Mouse (Mus musculus): Measurements from ENCODE around the gene Tial1. TPM values are rescaled to one million over a fixed set of nuclear protein-coding genes. Genes with fewer than 3 reads are reported as not detected.

The Tial1 gene
- polyA plus RNA-seq, 1 experiment from 2014 or later: 38.4 TPM

DNA sequence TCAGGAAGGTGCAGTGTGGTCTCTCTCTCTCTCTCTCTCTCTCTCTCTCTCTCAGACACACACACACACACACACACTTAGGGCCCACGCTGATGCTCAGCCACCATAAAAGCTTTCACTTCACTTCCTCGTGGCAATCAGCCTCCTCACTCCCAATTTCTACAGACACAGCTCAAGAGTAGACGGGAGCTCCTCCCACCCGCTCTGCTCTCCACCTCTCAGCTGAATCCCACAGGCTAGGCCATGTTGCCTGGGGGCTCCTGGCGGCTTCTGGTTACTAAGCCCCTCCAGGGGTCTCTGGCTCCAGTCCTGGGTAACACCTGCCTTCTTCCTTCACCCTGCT, 68.6 kb downstream of the Tial1 start:
- peaks cover 14% of the 10 kb centered on the region for H3K4me1 ChIP-seq (ENCODE audit: control insufficient read depth, insufficient read depth, low read length)
- WGBS: 33% methylated on average over 5 of the region's 5 CpGs
- H3K27me3 ChIP-seq (replicated peaks; ENCODE audit: control insufficient read depth, insufficient read depth, low read length): no peaks in the 10 kb centered on the region
- no peak overlapping the region for H3K4me2 ChIP-seq (ENCODE audit: low read depth, low read length)
- no peak overlapping the region for H3K27ac ChIP-seq (replicated peaks; ENCODE audit: low read depth, low read length)
- DNase-seq (ENCODE audit: low spot score) (no peak), ATAC-seq (ENCODE audit: low read depth) (no peak)
- H3K9me3 ChIP-seq (ENCODE audit: control insufficient read depth, low read length): no peaks in the 10 kb centered on the region
- H3K36me3 ChIP-seq (ENCODE audit: control insufficient read depth, insufficient read depth, low read length): no peaks in the 10 kb centered on the region
- no peak overlapping the region for H3K4me3 ChIP-seq (ENCODE audit: low read depth, low read length)
- no peak overlapping the region for H3K9ac ChIP-seq (ENCODE audit: low read depth, low read length)

DNA sequence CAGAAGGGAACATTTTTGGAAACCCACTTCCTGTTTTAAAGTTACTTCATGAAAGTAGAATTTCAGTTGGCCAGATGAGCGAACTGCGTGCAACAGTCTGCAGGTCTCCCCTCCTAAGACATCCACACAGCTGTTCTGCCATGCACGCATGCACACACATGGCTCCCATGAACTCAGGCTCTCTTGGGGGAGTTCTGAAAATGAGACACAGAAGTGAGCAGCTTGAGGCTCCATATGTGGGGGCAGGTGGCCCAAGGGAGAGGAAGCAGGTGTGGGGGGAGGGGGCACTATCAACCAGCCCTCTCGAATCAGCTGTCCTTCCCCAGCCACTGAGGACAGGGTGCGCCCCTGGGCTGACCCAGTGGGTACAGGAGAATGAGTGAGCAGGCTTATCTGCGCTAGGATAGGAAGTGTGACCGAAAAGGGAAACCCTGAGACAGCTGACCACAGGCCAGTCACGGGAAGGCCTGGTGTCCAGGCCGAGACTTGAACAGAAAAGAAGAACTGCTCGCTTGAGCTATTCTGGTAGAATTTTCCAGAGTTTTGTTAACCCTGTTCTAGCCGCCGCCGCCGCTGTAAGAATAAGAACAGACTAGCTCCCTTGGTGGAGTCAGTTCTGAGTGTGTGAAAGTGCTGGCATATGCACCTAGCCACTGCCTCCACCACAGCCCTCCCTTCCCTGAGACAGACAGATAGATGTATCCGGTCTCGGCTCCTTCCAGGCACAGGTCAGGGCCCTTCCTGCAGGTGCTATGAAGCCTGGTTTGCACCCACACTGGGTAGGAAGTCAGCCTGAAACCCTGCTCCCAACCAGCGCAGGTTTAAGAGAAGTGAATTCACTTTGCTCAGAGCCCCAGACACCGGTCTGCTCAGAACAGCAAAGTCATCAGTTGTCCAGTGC, 69.2 kb downstream of the Tial1 start:
- Histone ChIP-seq H3K4me3 (ENCODE audit: low read depth, low read length) (no peak overlapping the region), H3K27ac (replicated peaks; ENCODE audit: low read depth, low read length) (no peak overlapping the region; the same call in 1 of the 2 replicates), H3K4me2 (ENCODE audit: low read depth, low read length) (no peak overlapping the region), H3K4me1 (ENCODE audit: control insufficient read depth, insufficient read depth, low read length) (peaks cover 14% of the 10 kb centered on the region), H3K9me3 (ENCODE audit: control insufficient read depth, low read length) (no peaks in the 10 kb centered on the region), H3K9ac (ENCODE audit: low read depth, low read length) (no peak overlapping the region), H3K27me3 (replicated peaks; ENCODE audit: control insufficient read depth, insufficient read depth, low read length) (no peaks in the 10 kb centered on the region), H3K36me3 (ENCODE audit: control insufficient read depth, insufficient read depth, low read length) (no peaks in the 10 kb centered on the region)
- ATAC-seq (ENCODE audit: low read depth) (peak; percentile 81; the same call in 1 of the 2 replicates), DNase-seq (ENCODE audit: low spot score) (peak; percentile 46)
- 63% methylated on average over 18 of the region's 18 CpGs for WGBS

DNA sequence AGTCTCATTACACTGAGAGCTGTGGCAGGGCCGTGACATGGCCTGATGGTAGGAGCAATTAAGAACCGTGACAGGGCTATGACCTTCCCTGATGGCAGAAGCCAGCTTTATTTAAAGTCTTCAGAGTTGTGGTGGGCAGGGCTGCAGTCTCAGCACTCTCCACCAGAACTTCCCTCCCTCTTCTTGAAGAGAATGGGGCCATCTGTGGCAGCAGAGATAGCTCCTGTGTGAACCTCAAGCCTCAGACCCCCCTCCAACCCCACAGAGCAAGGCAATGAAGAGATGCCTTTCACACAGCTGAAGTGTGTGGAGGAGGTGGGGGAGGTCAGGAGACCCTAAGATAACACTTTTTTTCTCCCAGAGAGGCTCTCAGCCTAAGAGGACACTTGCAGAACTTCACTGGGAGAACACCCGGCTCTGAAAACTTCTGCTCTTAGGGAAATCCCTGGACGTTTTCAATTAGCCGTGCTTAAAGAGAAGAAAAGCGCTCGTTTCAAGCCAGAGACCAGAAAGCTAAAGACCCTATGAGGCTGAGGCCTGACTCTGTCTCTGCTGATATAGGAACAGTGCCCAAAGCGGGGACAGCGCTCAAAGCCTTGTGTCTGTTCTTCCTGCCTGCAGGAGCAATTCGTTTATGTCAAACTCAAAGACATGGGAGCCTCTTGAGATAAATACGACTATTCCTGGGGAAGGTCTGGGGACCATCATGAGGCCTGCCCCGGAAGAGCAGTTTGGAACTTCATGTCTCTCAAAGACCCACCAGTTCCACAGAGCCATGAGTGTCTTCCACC, 70.1 kb downstream of the Tial1 start:
- Histone ChIP-seq H3K9me3 (ENCODE audit: control insufficient read depth, low read length) (no peaks in the 10 kb centered on the region), H3K27me3 (replicated peaks; ENCODE audit: control insufficient read depth, insufficient read depth, low read length) (no peaks in the 10 kb centered on the region), H3K4me3 (ENCODE audit: low read depth, low read length) (no peak overlapping the region), H3K4me2 (ENCODE audit: low read depth, low read length) (no peak overlapping the region), H3K9ac (ENCODE audit: low read depth, low read length) (no peak overlapping the region), H3K27ac (replicated peaks; ENCODE audit: low read depth, low read length) (peak overlapping the region; percentile 4; the same call in 1 of the 2 replicates), H3K4me1 (ENCODE audit: control insufficient read depth, insufficient read depth, low read length) (peaks cover 14% of the 10 kb centered on the region), H3K36me3 (ENCODE audit: control insufficient read depth, insufficient read depth, low read length) (no peaks in the 10 kb centered on the region)
- 39% methylated on average over 12 of the region's 12 CpGs for WGBS
- DNase-seq (ENCODE audit: low spot score): no peak
- no peak for ATAC-seq (ENCODE audit: low read depth)

Small RNAs within 50 kb of the gene (microRNA-seq; reads per million reads assigned to microRNA genes)
- not detected for gene Gm24365 (ENCODE audit: borderline number of aligned reads)

Other genes with a start within 250 kb of the Tial1 start
- gene Armc5, start 224.4 kb downstream of the Tial1 start, polyA plus RNA-seq (2014; fragmentation: Nextera tagmentation; extraction: Ambion mirVana): 12.4 and 13.9 TPM in 2 replicates
- gene 9130023H24Rik, start 223.7 kb downstream of the Tial1 start, polyA plus RNA-seq (2014; fragmentation: Nextera tagmentation; extraction: Ambion mirVana): 8.4 and 8.9 TPM in 2 replicates
- gene Tgfb1i1, start 214.9 kb downstream of the Tial1 start, polyA plus RNA-seq (2014; fragmentation: Nextera tagmentation; extraction: Ambion mirVana): 74.4 and 76.8 TPM in 2 replicates
- not detected in 2 replicates for gene Slc5a2, start 196.1 kb downstream of the Tial1 start, polyA plus RNA-seq (2014; fragmentation: Nextera tagmentation; extraction: Ambion mirVana)
- 23.6 and 26.1 TPM in 2 replicates for gene BC017158, start 163.5 kb downstream of the Tial1 start, polyA plus RNA-seq (2014; fragmentation: Nextera tagmentation; extraction: Ambion mirVana)
- gene Rgs10, start 43.0 kb downstream of the Tial1 start, polyA plus RNA-seq (2014; fragmentation: Nextera tagmentation; extraction: Ambion mirVana): 15.8 and 20.7 TPM in 2 replicates
- gene Bag3, start 61.9 kb upstream of the Tial1 start, polyA plus RNA-seq (2014; fragmentation: Nextera tagmentation; extraction: Ambion mirVana): 21.7 and 23.6 TPM in 2 replicates
- gene Inpp5f, start 149.6 kb upstream of the Tial1 start, polyA plus RNA-seq (2014; fragmentation: Nextera tagmentation; extraction: Ambion mirVana): 20.1 and 24.1 TPM in 2 replicates